Mouse (Mus musculus): ENCODE data around the gene Adgrv1.
A peak's percentile ranks its signal among the peaks of the same experiment; 100 is the strongest.
"Not testable (repeated sequence)": the region's sequence is repeated elsewhere in the genome, so short reads cannot be mapped to it uniquely, and the experiment has no call there.

The Adgrv1 gene

DNA sequence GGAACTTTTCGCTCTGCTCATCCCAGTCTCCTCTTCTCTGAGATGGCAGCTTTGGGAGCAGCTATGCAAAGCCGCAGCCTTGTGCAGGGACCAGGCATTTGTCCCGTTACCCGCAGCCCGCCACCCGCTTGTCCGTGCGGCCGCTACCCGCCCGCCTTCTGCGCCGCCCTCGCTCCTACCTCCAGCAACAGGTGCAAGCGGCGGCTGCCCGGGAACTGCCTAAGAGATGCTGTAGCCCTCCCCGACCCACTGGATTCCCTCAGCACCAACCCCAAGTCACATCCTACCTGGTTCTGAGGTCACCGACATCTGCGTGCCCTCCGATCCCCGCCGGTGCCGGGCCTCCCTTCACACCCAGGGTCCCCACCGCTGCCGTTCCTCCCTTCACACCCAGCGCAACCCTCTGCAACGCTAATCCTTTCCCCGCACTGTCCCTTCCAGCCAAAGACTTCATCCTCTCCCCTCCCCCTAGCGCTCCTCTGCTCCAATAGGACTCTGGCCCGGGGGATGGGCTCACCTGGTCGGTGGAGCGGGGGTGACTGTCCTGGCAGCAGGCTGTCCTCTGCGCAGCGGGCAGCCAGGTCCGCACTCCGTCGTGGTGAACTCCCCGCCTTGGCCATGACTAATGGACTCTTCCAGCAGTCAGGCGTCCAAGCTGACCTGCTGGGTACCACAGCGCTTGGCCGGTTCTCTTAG, at the start of gene Adgrv1:
Adgrv1 (minus strand) TSS at position 435 of the 696 bp plus-strand sequence.
- DNase-seq (ENCODE audit: low spot score in 2 of 2), result no peak

DNA sequence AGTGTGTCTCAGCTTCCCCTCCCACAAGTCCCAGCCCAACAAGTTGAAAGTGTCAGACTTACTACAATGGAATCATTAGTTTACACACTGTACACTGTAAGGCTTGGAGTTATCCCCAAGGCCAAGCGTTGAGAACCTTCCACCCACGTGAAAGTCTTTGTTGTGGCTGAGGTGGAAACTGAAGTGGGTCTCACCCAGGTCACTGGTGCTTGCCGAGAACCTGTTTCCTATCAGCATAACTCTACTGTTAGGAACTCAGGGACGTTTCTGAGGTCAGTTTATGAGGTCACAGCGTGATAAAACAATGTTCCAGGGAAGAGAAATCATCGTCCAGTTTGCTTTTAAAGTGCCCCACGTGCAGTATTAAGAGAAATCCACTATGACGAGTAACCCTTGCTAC, 42.4 kb upstream of the Adgrv1 start:
- no peak for DNase-seq (ENCODE audit: low spot score in 2 of 2)

DNA sequence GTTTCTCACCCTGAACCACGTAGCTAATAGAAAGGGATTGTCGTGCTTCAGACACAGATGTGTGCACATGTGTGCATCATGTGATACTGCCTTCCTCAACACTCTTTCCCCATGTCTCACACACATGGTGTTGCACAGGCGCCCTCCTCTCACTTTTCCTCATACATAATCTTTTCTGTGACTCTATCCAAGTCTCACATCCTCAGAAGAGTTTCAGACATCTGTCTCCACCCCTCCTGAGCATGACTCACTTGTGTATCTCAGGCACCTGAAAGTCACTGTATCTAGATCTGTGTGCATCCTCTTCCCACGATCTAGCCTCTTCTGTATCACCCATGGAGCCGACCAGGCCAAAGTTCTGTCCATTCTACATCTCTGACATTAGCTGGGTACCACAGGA, 34.8 kb upstream of the Adgrv1 start:
- no peak for DNase-seq (ENCODE audit: low spot score in 2 of 2)

DNA sequence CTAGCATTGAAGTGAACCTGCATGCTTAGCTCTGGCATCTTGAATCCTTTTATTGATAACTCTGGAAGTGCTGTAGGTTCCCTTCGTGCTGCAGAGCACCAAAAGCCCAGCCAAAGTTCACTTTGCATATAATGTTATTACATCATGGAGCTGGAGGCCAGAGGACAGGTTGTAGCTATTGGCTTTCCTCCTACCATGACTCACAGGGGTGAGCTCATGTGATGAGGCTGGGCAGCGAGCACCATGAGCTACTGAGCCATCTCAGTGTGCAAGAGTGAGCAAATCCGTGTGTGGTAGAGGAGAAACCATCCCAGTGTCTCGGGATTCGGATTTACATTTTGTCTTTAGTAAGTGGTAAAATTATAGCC, 31.4 kb upstream of the Adgrv1 start:
- no peak for DNase-seq (ENCODE audit: low spot score in 2 of 2)

DNA sequence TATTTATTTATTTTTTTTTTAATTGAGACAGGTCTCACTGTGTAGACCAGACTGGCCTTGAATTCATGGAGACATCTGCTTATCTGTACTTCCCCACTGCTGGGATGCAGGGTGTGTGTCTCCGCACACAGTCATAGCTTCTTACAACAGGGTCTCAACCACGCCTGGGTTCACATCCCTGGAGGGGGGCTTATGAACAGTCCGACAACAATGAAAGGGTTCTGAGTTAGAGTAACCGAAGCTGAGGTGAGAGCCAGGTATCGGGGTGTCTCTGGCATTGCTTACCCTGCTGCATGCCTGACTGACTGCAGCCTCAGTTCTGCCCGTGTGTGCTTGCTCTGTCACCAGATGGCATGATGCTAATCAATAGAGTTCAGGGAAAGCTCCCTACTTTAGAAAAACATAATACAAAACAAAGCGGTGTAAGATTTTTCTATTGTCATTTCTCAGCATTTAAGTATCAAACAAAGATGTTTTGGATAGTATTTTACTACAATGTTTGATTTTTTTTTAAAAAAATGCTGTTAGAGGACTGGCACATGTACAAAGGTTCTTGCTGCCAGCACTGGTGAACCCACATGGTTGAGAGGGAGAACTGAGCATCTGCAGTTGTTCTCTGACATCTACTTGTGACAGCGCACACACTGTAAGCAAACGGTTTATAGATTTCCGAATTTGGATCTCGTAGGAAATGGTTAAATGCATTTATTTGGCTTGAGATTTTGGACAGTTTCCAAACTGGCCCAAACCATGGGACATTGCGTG, 30.8 kb upstream of the Adgrv1 start:
- no peak for DNase-seq (ENCODE audit: low spot score in 2 of 2)

DNA sequence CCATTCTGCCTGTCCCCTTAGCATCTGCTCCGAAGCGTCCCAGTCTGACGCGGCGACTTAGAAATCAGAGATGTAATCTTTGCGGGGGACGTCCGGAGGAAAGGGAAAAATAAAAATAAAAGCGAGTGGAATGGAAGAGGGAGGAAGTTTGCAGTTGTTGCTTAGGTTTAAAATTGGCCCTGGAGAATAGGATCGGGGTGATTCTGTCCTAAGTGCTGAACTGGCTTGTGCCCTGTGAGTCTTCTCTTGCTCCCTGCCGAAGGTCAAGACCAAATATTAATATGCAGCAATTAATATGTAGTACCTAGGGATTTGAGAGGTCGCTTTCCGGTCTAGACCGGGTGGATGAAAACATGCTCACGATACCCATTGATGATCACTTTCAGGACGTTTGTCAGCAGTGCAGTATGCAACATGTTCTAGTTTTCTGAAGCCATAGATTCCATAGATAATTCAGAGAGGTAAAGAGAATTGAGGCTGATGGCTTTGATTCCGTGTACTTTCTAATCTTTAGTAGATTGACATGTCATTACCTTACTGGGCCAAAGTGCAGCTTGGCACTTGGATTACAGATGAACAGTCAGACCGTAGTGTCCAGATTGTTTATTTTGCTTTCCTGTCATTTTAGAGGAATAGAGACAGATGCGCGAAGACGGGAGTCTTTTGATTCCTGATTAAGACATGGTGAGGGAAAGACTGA, 25.2 kb upstream of the Adgrv1 start:
- DNase-seq (ENCODE audit: low spot score in 2 of 2), result no peak

DNA sequence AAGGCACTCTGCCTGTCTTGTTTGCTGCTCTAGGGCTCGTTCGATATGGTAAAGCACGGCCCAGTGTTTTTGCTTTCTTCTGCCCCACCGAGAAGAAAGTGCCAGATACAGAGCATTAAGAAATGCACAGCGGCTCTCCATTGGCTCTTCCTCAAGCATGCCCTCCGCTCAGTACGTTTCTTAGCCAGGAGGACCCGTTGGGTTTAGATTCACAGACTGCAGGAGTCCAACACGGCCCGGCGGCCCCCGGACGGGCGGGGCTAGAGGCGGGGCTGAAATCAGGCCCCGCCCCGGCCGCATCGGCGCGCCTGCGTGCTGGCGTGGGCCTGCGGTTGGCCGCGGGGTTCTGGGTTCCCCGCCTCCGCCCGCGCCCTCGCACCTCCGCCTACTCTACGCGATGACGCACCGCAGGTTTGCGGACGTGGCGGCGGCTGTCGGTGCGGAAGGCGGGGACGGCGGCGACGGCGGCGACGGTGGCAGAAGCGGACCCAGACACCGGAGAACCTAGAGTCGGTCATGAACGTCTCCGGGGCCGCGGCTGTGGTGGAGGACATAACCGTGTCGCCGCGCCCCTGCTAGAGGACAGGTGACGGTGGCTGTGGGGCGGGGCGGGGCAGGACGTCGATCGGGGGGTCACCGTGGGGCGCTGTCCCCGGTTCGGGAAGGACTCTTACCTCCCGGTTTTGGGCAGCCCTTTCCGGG, 24.5 kb upstream of the Adgrv1 start, which contains the start of gene Lysmd3:
Lysmd3 (plus strand) TSS at position 313 of the 702 bp plus-strand sequence.
- peak; percentile 85 to 91 for DNase-seq (ENCODE audit: low spot score in 2 of 2)

DNA sequence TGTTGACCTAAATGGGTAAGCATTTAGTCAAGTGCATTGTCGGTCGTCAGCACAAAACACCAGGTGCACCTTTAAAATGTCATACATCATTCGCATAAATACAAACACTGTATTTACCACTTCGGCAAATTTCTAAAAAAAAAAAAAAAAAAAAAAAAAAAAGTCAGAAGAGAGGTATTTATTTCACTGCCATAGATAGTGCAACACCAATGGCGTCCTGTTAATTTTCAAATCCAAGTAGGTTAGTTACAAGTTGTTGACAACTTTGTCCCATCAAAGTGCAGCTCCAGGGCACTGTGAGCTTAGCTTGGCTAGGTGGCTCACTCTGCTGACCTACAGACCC, 24.0 kb upstream of the Adgrv1 start:
- no peak for DNase-seq (ENCODE audit: low spot score in 2 of 2)

DNA sequence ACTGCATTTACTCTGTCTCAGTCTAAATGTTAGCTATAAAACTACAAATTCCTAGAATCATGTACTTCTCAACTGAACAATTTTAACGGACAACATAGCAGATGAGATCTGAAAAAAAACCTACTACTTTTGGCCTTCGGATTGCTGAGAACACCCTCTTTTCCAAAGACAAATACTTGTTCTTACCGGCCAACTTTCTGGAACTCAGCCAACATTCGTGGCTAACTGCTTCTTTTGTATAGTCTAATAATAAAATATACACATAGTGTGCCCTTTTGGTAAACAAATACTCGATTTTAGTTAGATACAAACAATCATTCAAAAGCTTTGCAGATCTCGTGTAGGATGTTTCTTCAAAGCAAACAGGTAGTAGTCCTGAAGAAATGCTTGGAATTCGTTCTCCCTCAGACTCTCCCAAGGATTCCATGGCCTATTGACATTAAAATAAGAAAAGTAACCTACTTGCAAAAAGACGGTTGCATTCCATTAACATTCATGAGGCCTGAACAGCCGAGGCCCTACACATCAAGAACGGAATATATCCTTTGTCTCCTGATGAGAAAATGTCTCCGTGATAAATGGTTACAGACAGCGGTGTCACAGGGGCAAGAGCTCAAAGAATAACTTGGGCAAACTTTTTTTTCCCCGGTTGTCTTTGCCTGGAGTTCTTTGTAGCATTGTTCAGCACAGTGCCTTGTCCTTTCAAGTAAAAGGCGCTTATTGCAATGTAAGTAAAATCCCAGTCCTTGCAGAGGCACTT, 23.3 kb upstream of the Adgrv1 start:
- DNase-seq (ENCODE audit: low spot score in 2 of 2), result no peak

DNA sequence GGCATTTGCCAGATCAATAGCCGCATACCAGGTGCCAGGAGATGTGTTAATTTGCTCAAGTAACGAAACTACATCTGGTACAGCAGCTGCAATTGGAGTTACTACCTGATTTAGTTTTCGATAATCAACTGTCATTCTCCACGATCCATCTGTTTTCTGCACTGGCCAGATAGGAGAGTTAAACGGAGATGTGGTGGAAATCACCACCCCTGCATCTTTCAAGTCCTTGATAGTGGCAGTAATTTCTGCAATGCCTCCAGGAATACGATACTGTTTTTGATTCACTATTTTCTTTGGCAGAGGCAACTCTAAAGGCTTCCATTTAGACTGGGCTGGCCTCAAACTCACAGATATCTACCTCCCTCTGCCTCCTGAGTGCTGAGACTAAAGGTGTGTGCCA, 17.4 kb upstream of the Adgrv1 start:
- DNase-seq (ENCODE audit: low spot score in 2 of 2), result not testable (repeated sequence)

DNA sequence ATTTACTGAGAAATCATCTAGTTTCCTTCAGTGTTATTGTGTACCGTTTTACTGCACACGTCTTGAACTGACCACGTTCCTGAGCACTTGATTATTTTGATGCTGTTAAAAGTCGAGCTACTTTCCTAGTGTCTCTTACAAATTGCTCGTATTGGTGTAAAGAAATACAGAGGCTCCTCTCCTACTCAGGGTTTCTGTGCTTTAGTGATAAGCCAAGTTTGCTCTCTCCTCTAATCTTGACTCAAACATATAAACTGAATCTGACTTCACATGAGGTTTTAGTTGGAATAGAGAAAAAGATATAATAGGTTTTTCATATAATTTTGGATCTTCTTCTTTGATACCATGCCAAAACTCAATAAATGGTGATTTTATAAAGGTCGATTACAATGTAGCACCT, 13.4 kb upstream of the Adgrv1 start:
- no peak for DNase-seq (ENCODE audit: low spot score in 2 of 2)

DNA sequence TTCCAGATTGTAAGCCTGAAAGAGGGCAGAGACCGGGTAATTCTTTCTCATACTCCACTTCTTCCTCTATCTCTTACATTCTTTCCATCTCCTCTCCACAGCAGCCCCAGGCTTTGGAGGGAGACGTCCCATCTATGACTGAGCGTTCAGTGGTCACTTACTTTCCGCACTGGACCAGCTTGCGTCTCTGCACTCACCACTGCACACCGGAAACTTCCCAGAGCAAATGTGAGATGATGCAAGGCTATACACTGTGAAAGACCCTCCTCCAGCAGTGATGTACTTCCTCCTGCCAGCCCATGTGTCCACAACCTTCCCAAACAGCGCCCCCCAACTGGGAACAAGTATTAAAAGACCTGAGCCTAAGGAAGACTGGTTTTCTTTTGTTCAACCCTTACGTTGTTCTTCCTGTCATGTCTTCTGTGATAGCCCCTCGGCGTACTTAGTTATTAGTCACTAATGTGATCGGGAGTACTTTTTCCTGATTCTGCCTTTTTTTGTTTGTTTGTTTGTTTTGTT, 11.2 kb upstream of the Adgrv1 start:
- no peak for DNase-seq (ENCODE audit: low spot score in 2 of 2)

DNA sequence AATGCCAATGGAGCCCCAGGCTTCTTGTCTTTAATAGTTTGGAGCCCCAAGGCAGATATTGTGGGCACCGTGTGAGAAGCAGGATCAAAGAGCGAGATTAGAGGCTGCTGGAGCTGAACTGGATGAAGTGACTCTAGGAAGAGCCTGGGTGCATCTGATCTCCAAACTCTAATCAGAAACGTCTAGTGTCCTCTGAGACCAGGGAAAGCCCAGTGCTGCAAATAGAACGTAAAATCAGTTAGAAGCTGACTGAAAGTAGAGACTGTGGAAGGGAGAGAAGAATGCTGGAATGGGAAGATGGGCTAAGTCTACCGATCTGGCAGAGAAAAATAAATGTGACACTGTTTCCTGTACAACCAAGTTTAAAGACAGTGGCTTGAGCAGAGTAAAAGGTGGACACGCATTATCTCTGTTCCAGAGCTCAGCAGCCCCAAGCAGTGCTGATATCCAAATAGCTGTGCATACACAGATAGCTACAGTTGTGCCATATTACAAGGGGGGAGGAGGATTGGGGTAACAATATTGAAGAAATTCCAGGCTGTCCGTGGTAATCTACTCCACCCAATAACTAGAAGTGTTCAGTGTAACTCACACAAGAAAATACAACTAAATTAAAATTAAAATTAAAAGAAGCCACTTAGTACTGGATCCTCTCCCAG, 9.7 kb upstream of the Adgrv1 start:
- DNase-seq (ENCODE audit: low spot score in 2 of 2), result no peak

DNA sequence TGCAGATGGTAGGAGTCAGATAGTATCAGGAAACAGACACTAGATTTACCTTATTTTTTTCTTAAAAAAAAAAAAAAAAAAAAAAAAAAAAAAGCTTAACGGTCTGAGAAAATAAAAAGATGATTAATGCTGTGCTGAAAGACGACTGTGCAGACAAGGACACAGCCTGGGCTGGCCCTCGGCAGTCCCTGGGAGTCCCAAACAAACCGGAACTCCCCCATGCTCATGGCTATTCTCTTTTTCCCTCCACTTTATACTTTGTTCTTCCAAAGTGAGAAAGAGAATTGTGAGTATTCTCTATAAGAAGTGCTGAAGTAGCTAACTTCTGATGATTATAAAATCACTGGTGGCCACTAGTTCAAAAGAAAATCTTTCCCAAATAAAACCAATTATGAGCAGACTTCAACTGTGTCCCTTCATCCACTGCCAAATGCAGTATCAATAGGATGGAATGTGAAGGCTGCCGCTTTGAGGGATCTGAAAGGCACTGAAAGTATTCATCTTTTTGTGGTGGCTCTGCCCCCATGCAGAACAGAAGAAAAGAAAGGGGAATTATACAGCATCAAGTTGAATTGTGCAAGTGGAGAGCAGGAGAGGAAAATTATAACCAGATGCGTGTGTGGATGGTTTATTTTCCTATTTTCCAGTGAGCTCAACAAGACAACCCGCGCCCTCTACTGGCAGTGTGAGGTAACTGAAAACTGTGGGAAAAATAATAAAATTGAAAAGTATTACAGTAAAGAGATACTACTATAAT, 8.5 kb upstream of the Adgrv1 start:
- DNase-seq (ENCODE audit: low spot score in 2 of 2), result peak in 1 of 2 experiments; percentile 41

DNA sequence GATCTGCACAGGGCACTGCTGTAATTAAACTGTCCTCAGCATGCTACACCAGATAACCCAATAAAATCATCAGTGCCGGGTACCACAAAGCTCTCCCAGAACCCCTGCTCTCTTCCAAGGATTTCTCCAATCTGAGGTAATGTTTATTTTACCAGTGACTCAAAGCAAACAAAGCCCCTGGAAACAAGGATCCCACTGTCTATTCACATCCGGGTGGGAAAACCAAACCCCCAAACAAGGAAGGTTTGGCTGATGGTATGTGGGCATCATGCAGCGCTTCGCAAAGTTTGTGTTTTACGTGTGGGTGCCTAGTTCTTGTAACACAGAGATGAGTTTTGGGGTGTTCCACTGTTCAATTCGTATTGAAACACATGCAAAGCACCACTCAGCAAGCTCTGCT, 7.9 kb upstream of the Adgrv1 start:
- DNase-seq (ENCODE audit: low spot score in 2 of 2), result no peak

DNA sequence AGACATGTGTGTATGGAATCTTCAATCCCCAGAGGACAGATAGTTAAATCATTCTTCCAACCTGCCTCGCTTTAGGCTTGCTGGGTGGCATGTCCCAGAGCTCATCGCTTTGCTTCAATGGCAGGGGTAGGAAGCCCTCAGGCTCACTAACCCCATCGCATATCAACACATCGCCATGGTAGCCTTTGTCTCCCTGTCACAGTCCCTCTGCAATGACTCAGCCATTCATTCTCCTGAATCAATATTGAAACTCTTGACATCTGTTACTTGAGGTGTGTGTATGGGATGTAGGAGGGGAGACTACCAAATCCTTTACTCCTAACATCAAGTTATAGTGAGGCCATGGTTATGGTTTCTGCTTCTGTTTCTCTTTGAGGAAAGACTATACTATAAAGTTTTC, 6.7 kb upstream of the Adgrv1 start:
- DNase-seq (ENCODE audit: low spot score in 2 of 2), result no peak

DNA sequence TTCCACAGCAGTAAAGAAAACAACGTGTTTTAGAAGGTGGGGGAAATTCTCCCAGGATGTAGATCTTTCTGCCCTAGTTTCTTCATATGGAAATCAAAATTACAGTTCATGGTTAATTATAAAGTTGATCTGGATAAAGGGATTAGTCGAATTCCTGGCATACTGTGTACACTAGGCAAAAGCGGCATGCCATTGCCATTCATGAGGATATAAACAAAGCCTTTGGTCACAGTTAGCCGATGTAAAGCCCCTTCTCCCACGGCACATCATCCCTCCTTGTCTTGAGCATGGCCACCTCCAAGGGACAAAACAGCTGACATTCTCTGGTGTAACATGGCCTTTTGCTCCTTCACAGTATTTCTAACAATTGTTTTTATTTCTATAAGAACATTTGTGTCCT, 2.4 kb downstream of the Adgrv1 start:
- no peak for DNase-seq (ENCODE audit: low spot score in 2 of 2)

DNA sequence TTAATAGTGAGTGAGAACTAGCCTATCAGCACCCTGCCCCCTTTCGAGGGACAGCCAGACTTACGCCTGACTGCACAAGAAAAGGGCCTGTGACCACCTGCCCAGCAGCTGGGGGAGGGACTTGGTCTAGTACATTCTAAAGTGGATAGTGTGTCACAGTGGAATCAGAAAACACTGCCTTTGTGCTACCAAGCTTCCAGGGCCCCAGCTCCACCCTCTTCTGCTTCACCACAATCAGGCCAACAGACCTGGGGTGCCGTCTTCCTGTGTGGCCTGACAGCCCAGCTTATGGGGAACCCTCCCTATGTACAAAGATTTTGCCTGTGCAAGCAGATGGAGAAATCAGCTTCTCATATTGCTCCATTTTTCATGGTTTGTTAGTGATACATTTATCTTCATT, 3.6 kb downstream of the Adgrv1 start:
- no peak for DNase-seq (ENCODE audit: low spot score in 2 of 2)

DNA sequence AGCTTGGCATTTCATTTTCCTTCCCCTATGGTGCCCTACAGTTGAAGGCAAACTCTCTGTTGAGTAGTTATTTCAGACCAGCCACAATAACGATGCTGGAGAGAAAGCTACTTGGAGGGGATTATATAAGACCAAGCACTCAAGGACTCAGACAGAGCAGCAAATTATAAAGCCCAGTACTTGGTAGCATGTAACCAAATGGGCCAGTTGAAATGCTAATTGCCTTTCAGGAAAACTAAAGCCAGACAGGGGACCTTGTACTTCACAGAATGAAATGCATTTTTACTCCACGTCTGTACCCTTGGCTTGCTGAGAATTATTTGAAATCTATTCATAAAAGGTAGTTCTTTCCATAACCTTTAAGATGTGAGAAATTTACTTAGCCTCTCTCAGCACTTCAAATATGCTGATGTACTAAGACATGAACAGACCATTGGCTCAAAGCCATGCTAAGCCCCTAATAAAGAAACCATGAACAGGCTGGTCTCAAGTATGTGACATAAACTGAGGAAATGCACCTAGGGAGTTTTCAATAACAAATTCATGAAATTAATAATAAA, 4.2 kb downstream of the Adgrv1 start:
- no peak for DNase-seq (ENCODE audit: low spot score in 2 of 2)

DNA sequence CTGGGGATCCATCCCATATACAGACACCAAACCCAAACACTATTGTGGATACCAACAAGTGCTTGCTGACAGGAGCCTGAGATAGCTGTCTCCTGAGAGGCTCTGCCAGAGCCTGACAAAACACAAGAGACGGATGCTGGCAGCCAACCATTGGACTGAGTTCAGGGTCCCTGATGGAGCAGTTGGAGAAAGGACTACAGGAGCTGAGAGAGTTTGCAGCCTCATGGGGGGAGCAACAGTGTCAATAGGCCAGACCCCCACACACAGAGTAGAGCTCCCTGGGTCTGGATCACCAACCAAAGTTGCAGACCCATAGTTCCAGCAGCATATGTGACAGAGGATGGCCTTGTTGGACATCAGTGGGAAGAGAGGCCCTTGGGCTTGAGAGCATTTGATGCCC, 5.1 kb downstream of the Adgrv1 start:
- DNase-seq (ENCODE audit: low spot score in 2 of 2), result not testable (repeated sequence)
